Mouse (Mus musculus) urinary bladder, postnatal 14 days (tissue): ENCODE data around the gene Gfi1b.

ENCODE experiments used
- DNase-seq: peaks from one replicate; pipeline ENCODE4 v3.0.0; 2021; ENCODE audit warnings: low spot score

Gfi1b gene

GRCm38 (mm10) chr2:28598692-28599568, 22.9 kb downstream of the Gfi1b start:
- DNase-seq: no peak

GRCm38 (mm10) chr2:28597733-28598547, 23.8 kb downstream of the Gfi1b start:
- no peak for DNase-seq

GRCm38 (mm10) chr2:28596998-28597397, 24.8 kb downstream of the Gfi1b start:
- DNase-seq: no peak

GRCm38 (mm10) chr2:28596021-28596420, 25.8 kb downstream of the Gfi1b start:
- no peak for DNase-seq

GRCm38 (mm10) chr2:28592809-28593208, 29.0 kb downstream of the Gfi1b start:
- DNase-seq: peak; percentile 60

GRCm38 (mm10) chr2:28591479-28591878, 30.3 kb downstream of the Gfi1b start:
- no peak for DNase-seq

- no peak for DNase-seq
Observed at GRCm38 (mm10) chr2:28588574-28588973, 33.2 kb downstream of the Gfi1b start.

GRCm38 (mm10) chr2:28585730-28586129, 36.1 kb downstream of the Gfi1b start:
- no peak for DNase-seq

GRCm38 (mm10) chr2:28585043-28585571, 36.7 kb downstream of the Gfi1b start:
- DNase-seq: peak; percentile 80

GRCm38 (mm10) chr2:28583651-28584050, 38.1 kb downstream of the Gfi1b start, which contains the start of gene Gtf3c5:
Gtf3c5 (minus strand) TSS chr2:28583751.
- no peak for DNase-seq

GRCm38 (mm10) chr2:28582647-28583353, 39.0 kb downstream of the Gfi1b start:
- DNase-seq: peak; percentile 87

- DNase-seq: peak; percentile 20
Observed at GRCm38 (mm10) chr2:28578003-28578402, 43.8 kb downstream of the Gfi1b start.

- DNase-seq: no peak
Observed at GRCm38 (mm10) chr2:28576815-28577214, 45.0 kb downstream of the Gfi1b start.

GRCm38 (mm10) chr2:28575341-28575740, 46.4 kb downstream of the Gfi1b start:
- no peak for DNase-seq

GRCm38 (mm10) chr2:28569903-28570302, 51.9 kb downstream of the Gfi1b start:
- DNase-seq: no peak

- no peak for DNase-seq
Observed at GRCm38 (mm10) chr2:28566545-28566944, 55.2 kb downstream of the Gfi1b start.

GRCm38 (mm10) chr2:28564380-28564779, 57.4 kb downstream of the Gfi1b start:
- no peak for DNase-seq

- DNase-seq: no peak
Observed at GRCm38 (mm10) chr2:28563830-28564229, 58.0 kb downstream of the Gfi1b start.

- DNase-seq: no peak
Observed at GRCm38 (mm10) chr2:28563303-28563702, 58.5 kb downstream of the Gfi1b start, which contains the start of gene Cel. Cel (minus strand) TSS chr2:28563403.
